Mouse (Mus musculus) heart, embryonic 16.5 days (tissue): ENCODE results near the gene Gjb2. TPM values are rescaled to one million over a fixed set of nuclear protein-coding genes. Genes with fewer than 3 reads are reported as not detected.
A peak's percentile ranks its signal among the peaks of the same experiment; 100 is the strongest.

Source experiments
- ATAC-seq: fragments of 200-750 bp; cut with Nextera tagmentation; replicated peaks from 2 replicates; pipeline ENCODE4 v1.8.0; 2017; ENCODE audit warnings: moderate number of reproducible peaks; ENCODE audit not compliant: insufficient read depth, low FRiP score; ENCODE audit errors: extremely low read depth
- H3K27ac ChIP-seq: fragments of 300-500 bp; sonication (generic); 2 replicates; pipeline ENCODE4 v1.5.1; 2014; ENCODE audit warnings: mild to moderate bottlenecking, low read length, control low read depth, moderate library complexity
- H3K27me3 ChIP-seq: fragments of 300-500 bp; sonication (generic); 2 replicates; pipeline ENCODE4 v1.6.1; 2014; ENCODE audit warnings: low read length, mixed read lengths; ENCODE audit not compliant: control insufficient read depth, insufficient read depth
- H3K36me3 ChIP-seq: fragments of 300-500 bp; sonication (generic); 2 replicates; pipeline ENCODE4 v1.6.1; 2014; ENCODE audit not compliant: control insufficient read depth, insufficient read depth
- H3K4me1 ChIP-seq: fragments of 300-500 bp; sonication (generic); 2 replicates; pipeline ENCODE4 v1.6.1; 2014; ENCODE audit warnings: low read length, mixed read lengths; ENCODE audit not compliant: control insufficient read depth, insufficient read depth
- H3K4me2 ChIP-seq: fragments of 300-500 bp; sonication (generic); 2 replicates; pipeline ENCODE4 v1.6.1; 2014; ENCODE audit warnings: low read depth, mild to moderate bottlenecking, control low read depth, low read length
- H3K4me3 ChIP-seq: fragments of 300-500 bp; sonication (generic); 2 replicates; pipeline ENCODE4 v1.5.1; 2014; ENCODE audit warnings: mild to moderate bottlenecking, control low read depth, low read length
- H3K9ac ChIP-seq: fragments of 300-500 bp; sonication (generic); 2 replicates; pipeline ENCODE4 v1.6.1; 2014; ENCODE audit warnings: low read length, control low read depth
- H3K9me3 ChIP-seq: fragments of 300-500 bp; sonication (generic); replicated peaks from 2 replicates; pipeline ENCODE4 v1.6.1; 2016; ENCODE audit warnings: low read length; ENCODE audit not compliant: control insufficient read depth
- WGBS: fragments of 180-500 bp; shearing (Covaris S2); extraction: QIAGEN DNeasy Blood & Tissue Kit; methylation state at CpG from one replicate; pipeline ENCODE4 v1.1.7; 2014; 5-methylcytosine and 5-hydroxymethylcytosine counted together
- polyA plus RNA-seq: library from polyadenylated mRNA; unstranded; fragments of >200 nt; fragmentation: Nextera tagmentation; extraction: Ambion mirVana; gene quantifications from 2 replicates; pipeline ENCODE4 v1.2.1, GENCODE M21; 2015

The Gjb2 gene
- polyA plus RNA-seq = 0.28 and 0.31 TPM in 2 replicates

GRCm38 (mm10) chr14:57104106-57105023 lies at the start of gene Gjb2:
Gene Gjb2, minus strand, starts transcription at chr14:57104702.
- H3K9me3 ChIP-seq = no peaks in the 10 kb centered on the region
- peak within 1 kb of the TSS; percentile 66 for H3K9ac ChIP-seq
- H3K27ac ChIP-seq = no peak within 1 kb of the TSS
- WGBS = under 1% methylated on average over 101 of the region's 101 CpGs
- 0 out of 2 replicates have a peak, but pooled peaks have one; percentile 10 for ATAC-seq
- H3K27me3 ChIP-seq = peaks cover 57% of the 10 kb centered on the region
- H3K4me1 ChIP-seq = peaks cover 4% of the 10 kb centered on the region
- no peaks in the 10 kb centered on the region for H3K36me3 ChIP-seq
- peak within 1 kb of the TSS; percentile 100 for H3K4me2 ChIP-seq
- H3K4me3 ChIP-seq = peak within 1 kb of the TSS; percentile 72

GRCm38 (mm10) chr14:57145741-57146140 lies 41.2 kb upstream of the Gjb2 start:
- Histone ChIP-seq H3K9me3 (no peaks in the 10 kb centered on the region; the same call in 1 of the 2 replicates), H3K36me3 (no peaks in the 10 kb centered on the region), H3K27ac (no peak overlapping the region), H3K4me2 (no peak overlapping the region), H3K9ac (no peak overlapping the region), H3K4me1 (no peaks in the 10 kb centered on the region), H3K27me3 (no peaks in the 10 kb centered on the region; the same call in 1 of the 2 replicates), H3K4me3 (no peak overlapping the region)
- WGBS = 17% methylated on average over 4 of the region's 4 CpGs
- no peak for ATAC-seq

GRCm38 (mm10) chr14:57135265-57135664 lies 30.8 kb upstream of the Gjb2 start:
- Histone ChIP-seq H3K27ac (no peak overlapping the region), H3K4me1 (no peaks in the 10 kb centered on the region), H3K36me3 (no peaks in the 10 kb centered on the region), H3K4me2 (no peak overlapping the region), H3K9ac (no peak overlapping the region), H3K9me3 (no peaks in the 10 kb centered on the region), H3K27me3 (peaks cover 50% of the 10 kb centered on the region), H3K4me3 (no peak overlapping the region)
- WGBS = 62% methylated on average over 8 of the region's 8 CpGs
- no peak for ATAC-seq

- 5% methylated on average over 33 of the region's 33 CpGs for WGBS
- Histone ChIP-seq H3K9ac (no peak within 1 kb of the TSS), H3K9me3 (no peaks in the 10 kb centered on the region), H3K36me3 (no peaks in the 10 kb centered on the region), H3K4me1 (no peaks in the 10 kb centered on the region), H3K27me3 (peaks cover 47% of the 10 kb centered on the region), H3K27ac (no peak within 1 kb of the TSS), H3K4me2 (peak within 1 kb of the TSS; percentile 60), H3K4me3 (peak within 1 kb of the TSS; percentile 38)
- no peak for ATAC-seq
Measured at GRCm38 (mm10) chr14:57133161-57133661, 28.7 kb upstream of the Gjb2 start, which contains the start of gene Gjb6. Gene Gjb6, minus strand, starts transcription at chr14:57133611.

GRCm38 (mm10) chr14:57127383-57127782 lies 22.9 kb upstream of the Gjb2 start:
- no peak overlapping the region for H3K4me3 ChIP-seq
- H3K9me3 ChIP-seq = no peaks in the 10 kb centered on the region
- 54% methylated on average over 4 of the region's 4 CpGs for WGBS
- H3K4me2 ChIP-seq = no peak overlapping the region
- H3K27ac ChIP-seq = no peak overlapping the region
- no peak overlapping the region for H3K9ac ChIP-seq
- ATAC-seq = no peak
- no peaks in the 10 kb centered on the region for H3K36me3 ChIP-seq
- H3K27me3 ChIP-seq = peaks cover 9% of the 10 kb centered on the region
- no peaks in the 10 kb centered on the region for H3K4me1 ChIP-seq

- no peak overlapping the region for H3K27ac ChIP-seq
- WGBS = 80% methylated on average over 7 of the region's 7 CpGs
Measured at GRCm38 (mm10) chr14:57122295-57122694, 17.8 kb upstream of the Gjb2 start.

GRCm38 (mm10) chr14:57115823-57116544 lies 11.5 kb upstream of the Gjb2 start, which contains the start of gene Gm4491:
Gene Gm4491, minus strand, starts transcription at chr14:57115883.
- no peak within 1 kb of the TSS for H3K4me3 ChIP-seq
- 26% methylated on average over 13 of the region's 13 CpGs for WGBS
- ATAC-seq = no peak
- peaks cover 18% of the 10 kb centered on the region for H3K27me3 ChIP-seq
- no peaks in the 10 kb centered on the region for H3K4me1 ChIP-seq
- no peaks in the 10 kb centered on the region for H3K36me3 ChIP-seq
- H3K4me2 ChIP-seq = no peak within 1 kb of the TSS
- no peak within 1 kb of the TSS for H3K9ac ChIP-seq
- no peak within 1 kb of the TSS for H3K27ac ChIP-seq
- H3K9me3 ChIP-seq = no peaks in the 10 kb centered on the region

More at GRCm38 (mm10) chr14:57122295-57122694, 17.8 kb upstream of the Gjb2 start:
- Histone ChIP-seq H3K27me3 (0 out of 2 replicates have a peak, but pooled peaks cover 5% of the 10 kb centered on the region), H3K9me3 (no peaks in the 10 kb centered on the region), H3K4me2 (no peak overlapping the region), H3K4me3 (no peak overlapping the region), H3K4me1 (no peaks in the 10 kb centered on the region), H3K36me3 (no peaks in the 10 kb centered on the region), H3K9ac (no peak overlapping the region)
- ATAC-seq = no peak

- H3K36me3 ChIP-seq = no peaks in the 10 kb centered on the region
- no peaks in the 10 kb centered on the region for H3K9me3 ChIP-seq
- no peak overlapping the region for H3K27ac ChIP-seq
- H3K9ac ChIP-seq = no peak overlapping the region
- peaks cover 48% of the 10 kb centered on the region for H3K27me3 ChIP-seq
- H3K4me3 ChIP-seq = no peak overlapping the region
- ATAC-seq = no peak
- H3K4me1 ChIP-seq = peaks cover 4% of the 10 kb centered on the region
- no peak overlapping the region for H3K4me2 ChIP-seq
- WGBS = 6% methylated on average over 4 of the region's 4 CpGs
Measured at GRCm38 (mm10) chr14:57109194-57109593, 4.7 kb upstream of the Gjb2 start.
